Mouse (Mus musculus) testis, adult 2 months (tissue): ENCODE results near the gene Hnrnpa3.

Experiments
- CTCF ChIP-seq: fragments of 200-500 bp; IDR thresholded peaks from 2 replicates; pipeline ENCODE4 v1.5.1; 2012; ENCODE audit warnings: low read depth, mild to moderate bottlenecking, inconsistent platforms, low read length, moderate library complexity; ENCODE audit not compliant: control insufficient read depth, insufficient read depth, insufficient replicate concordance
- POLR2A ChIP-seq: fragments of 200-500 bp; IDR thresholded peaks from 2 replicates; pipeline ENCODE4 v1.6.1; 2012; ENCODE audit warnings: low read depth, mild to moderate bottlenecking, inconsistent platforms, low read length, moderate library complexity; ENCODE audit not compliant: control insufficient read depth

GRCm38 (mm10) chr2:75628487-75628886 is 30.6 kb upstream of the Hnrnpa3 start:
- TF ChIP-seq CTCF (no peak), POLR2A (no peak)
